Comparison of ENCODE assay signal across 31 mouse cellular contexts in the genomic region with DNA sequence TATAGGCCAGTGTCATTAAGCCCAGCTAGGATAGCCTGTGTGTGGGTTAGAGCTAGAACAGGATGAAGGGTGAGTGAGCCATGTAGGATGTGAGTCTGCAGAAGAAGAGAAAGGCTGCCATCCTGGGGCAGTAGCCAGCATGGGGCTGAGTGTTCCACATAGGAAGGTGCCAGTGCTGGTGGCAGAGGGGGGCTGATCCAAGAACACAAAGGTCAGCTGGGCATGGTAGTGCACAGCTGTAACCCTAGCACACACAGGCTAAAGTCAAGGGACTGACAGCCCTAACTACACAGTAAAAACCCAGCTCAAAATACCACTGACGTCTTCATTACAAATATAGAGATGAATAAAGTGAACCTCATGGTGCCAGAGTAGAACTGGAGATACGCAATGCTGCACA. TPM values are rescaled to one million over a fixed set of nuclear protein-coding genes. Genes with fewer than 3 reads are reported as not detected.
A peak's percentile ranks its signal among the peaks of the same experiment; 100 is the strongest.
DNase-seq lines count a peak whose midpoint lies in the region; ATAC-seq lines count a peak whose summit lies in the region.
"Had no signal": no experiment of that assay in that cellular context is flagged by ENCODE, and none has a peak within 500 bp of the region (broad histone marks: within the 10 kb centered on the region; RNA-seq: fewer than 3 reads in every experiment).

No protein-coding gene starts in this region.

- no peak overlapping the region for H3K27ac ChIP-seq in forebrain, embryonic 12.5 days
- no peak overlapping the region for H3K27ac ChIP-seq in hindbrain, embryonic 13.5 days
- H3K27ac ChIP-seq: forebrain, embryonic 10.5 days; heart, adult 2 months; heart, embryonic 10.5 days; hindbrain, embryonic 10.5 days; hindbrain, embryonic 14.5 days; hindbrain, postnatal 0 days had no signal

- no peaks in the 10 kb centered on the region for H3K27me3 ChIP-seq in forebrain, embryonic 12.5 days
- H3K27me3 ChIP-seq in hindbrain, embryonic 13.5 days: no peaks in the 10 kb centered on the region
- H3K27me3 ChIP-seq: CH12.LX, Patski had no signal

- H3K4me3 ChIP-seq in forebrain, embryonic 12.5 days (replicated peaks): no peak overlapping the region
- no peak overlapping the region for H3K4me3 ChIP-seq in hindbrain, embryonic 13.5 days
- H3K4me3 ChIP-seq: forebrain, embryonic 10.5 days; heart, adult 2 months; heart, embryonic 10.5 days; hindbrain, embryonic 10.5 days had no signal

- no peak overlapping the region for H3K4me2 ChIP-seq in forebrain, embryonic 12.5 days
- H3K4me2 ChIP-seq in hindbrain, embryonic 13.5 days: no peak overlapping the region
- H3K4me2 ChIP-seq: hindbrain, embryonic 14.5 days had no signal

- H3K4me1 ChIP-seq in forebrain, embryonic 12.5 days: no peaks in the 10 kb centered on the region
- no peaks in the 10 kb centered on the region for H3K4me1 ChIP-seq in hindbrain, embryonic 13.5 days (replicated peaks)
- H3K4me1 ChIP-seq: forebrain, embryonic 10.5 days; heart, embryonic 10.5 days; hindbrain, embryonic 10.5 days had no signal

- H3K9me3 ChIP-seq in forebrain, embryonic 12.5 days: no peaks in the 10 kb centered on the region
- no peaks in the 10 kb centered on the region for H3K9me3 ChIP-seq in hindbrain, embryonic 13.5 days
- H3K9me3 ChIP-seq: forebrain, embryonic 10.5 days; G1E; heart, embryonic 10.5 days; hindbrain, embryonic 10.5 days had no signal

- WGBS in forebrain, embryonic 12.5 days: 93% methylated on average over 2 of the region's 2 CpGs
- 97% methylated on average over 2 of the region's 2 CpGs for WGBS in hindbrain, embryonic 13.5 days

- no peak overlapping the region for H3K9ac ChIP-seq in forebrain, embryonic 12.5 days
- no peak overlapping the region for H3K9ac ChIP-seq in hindbrain, embryonic 13.5 days
- H3K9ac ChIP-seq: forebrain, postnatal 0 days; hindbrain, embryonic 14.5 days had no signal

- ATAC-seq in forebrain, embryonic 12.5 days (ENCODE audit: low FRiP score): no peak
- no peak for ATAC-seq in hindbrain, embryonic 13.5 days (ENCODE audit: low FRiP score)
- ATAC-seq: forebrain, embryonic 14.5 days; forebrain, postnatal 0 days; hindbrain, postnatal 0 days; inflammation-experienced regulatory T-cells, adult 6 months; intestine, embryonic 16.5 days; Patski had no signal

- DNase-seq in gastrocnemius, adult 18-20 months (ENCODE audit: low spot score): peak; percentile 84
- DNase-seq in gastrocnemius, postnatal 4 days (ENCODE audit: low spot score in 2 of 2): no peak
- DNase-seq in gastrocnemius, postnatal 10 days: peak; percentile 30
- peak; percentile 31 to 58 for DNase-seq in gastrocnemius, postnatal 36 days
- DNase-seq: adrenal gland, postnatal 10 days; adrenal gland, postnatal 36 days; cerebellum, adult 18-20 months; cerebellum, adult 9-10 months; cerebellum, postnatal 14 days; forebrain, postnatal 0 days; heart, adult 2 months; heart, postnatal 36 days; kidney, adult 18-20 months had no signal

- intact Hi-C loops in gastrocnemius, postnatal 36 days (cut with DNase I): no loop called here

- H3K36me3 ChIP-seq in forebrain, embryonic 12.5 days (replicated peaks): peaks cover 100% of the 10 kb centered on the region
- peaks cover 100% of the 10 kb centered on the region for H3K36me3 ChIP-seq in hindbrain, embryonic 13.5 days

RNA-seq across cellular contexts. Expression of a gene that starts 12.2 kb away (rescaled TPM):
- 10 to 100 TPM; 26.1 to 27.5 TPM for total RNA-seq in gastrocnemius, adult 18-20 months (2021)
- 10 to 100 TPM; 28.8 to 32.3 TPM for total RNA-seq in gastrocnemius, postnatal 4 days (2021)
- total RNA-seq in gastrocnemius, postnatal 10 days (2021): 10 to 100 TPM; 22.1 to 26.7 TPM
- 10 to 100 TPM; 21.6 to 24.4 TPM for total RNA-seq in gastrocnemius, postnatal 36 days (2021)
- 96.2 and 98.8 TPM in 2 replicates for polyA plus RNA-seq in forebrain, embryonic 12.5 days (2016; fragmentation: Nextera tagmentation; extraction: Ambion mirVana)
- polyA plus RNA-seq in hindbrain, embryonic 13.5 days (2015; fragmentation: Nextera tagmentation; extraction: Ambion mirVana): 111 and 112 TPM in 2 replicates

RNA-seq across cellular contexts. Expression of a gene that starts 15.7 kb away (rescaled TPM):
- total RNA-seq in gastrocnemius, adult 18-20 months (2021): 1 to 10 TPM; 2.4 to 3.4 TPM
- total RNA-seq in gastrocnemius, postnatal 4 days (2021): 1 to 10 TPM; 5.2 to 6.4 TPM
- total RNA-seq in gastrocnemius, postnatal 10 days (2021): 1 to 10 TPM; 3.9 to 4.5 TPM
- total RNA-seq in gastrocnemius, postnatal 36 days (2021): 1 to 10 TPM; 1.3 to 1.7 TPM
- 11.2 and 15.9 TPM in 2 replicates for polyA plus RNA-seq in forebrain, embryonic 12.5 days (2016; fragmentation: Nextera tagmentation; extraction: Ambion mirVana)
- polyA plus RNA-seq in hindbrain, embryonic 13.5 days (2015; fragmentation: Nextera tagmentation; extraction: Ambion mirVana): 8.4 and 9.2 TPM in 2 replicates

RNA-seq across cellular contexts. Expression of a gene that starts 44.3 kb away (rescaled TPM):
- total RNA-seq in gastrocnemius, adult 18-20 months (2021): under 1 TPM in 1 of 2 experiments, not detected in 1; 0.09 TPM
- under 1 TPM; 0.29 to 0.44 TPM for total RNA-seq in gastrocnemius, postnatal 4 days (2021)
- under 1 TPM; 0.16 to 0.26 TPM for total RNA-seq in gastrocnemius, postnatal 10 days (2021)
- total RNA-seq in gastrocnemius, postnatal 36 days (2021): not detected
- polyA plus RNA-seq in forebrain, embryonic 12.5 days (2016; fragmentation: Nextera tagmentation; extraction: Ambion mirVana): 0.17 TPM in 2 replicates
- polyA plus RNA-seq in hindbrain, embryonic 13.5 days (2015; fragmentation: Nextera tagmentation; extraction: Ambion mirVana): 1.6 and 1.7 TPM in 2 replicates
- total RNA-seq: adrenal gland, postnatal 36 days; CH12.LX; G1E; granulocyte monocyte progenitor cell, adult 5-6 weeks; heart, adult 2 months; heart, postnatal 36 days had no signal
- polyA plus RNA-seq: forebrain, embryonic 10.5 days; G1E; hindbrain, embryonic 10.5 days; inflammation-experienced regulatory T-cells, adult 6 months had no signal

RNA-seq across cellular contexts. Expression of a gene that starts 49.5 kb away (rescaled TPM):
- total RNA-seq in gastrocnemius, adult 18-20 months (2021): not detected
- not detected for total RNA-seq in gastrocnemius, postnatal 4 days (2021)
- total RNA-seq in gastrocnemius, postnatal 10 days (2021): not detected
- not detected for total RNA-seq in gastrocnemius, postnatal 36 days (2021)
- 0.17 and 0.42 TPM in 2 replicates for polyA plus RNA-seq in forebrain, embryonic 12.5 days (2016; fragmentation: Nextera tagmentation; extraction: Ambion mirVana)
- 0.10 TPM in 1 of 2 replicates, not detected in the other for polyA plus RNA-seq in hindbrain, embryonic 13.5 days (2015; fragmentation: Nextera tagmentation; extraction: Ambion mirVana)
- total RNA-seq: adrenal gland, adult 18-20 months; adrenal gland, postnatal 10 days; adrenal gland, postnatal 36 days; forebrain, postnatal 0 days; G1E; granulocyte monocyte progenitor cell, adult 5-6 weeks; heart, adult 2 months; heart, postnatal 36 days; hindbrain, postnatal 0 days had no signal
- polyA plus RNA-seq: embryonic facial prominence, embryonic 14.5 days; forebrain, embryonic 10.5 days; forebrain, embryonic 14.5 days; forebrain, postnatal 0 days; G1E; heart, adult 2 months; heart, embryonic 10.5 days; heart, embryonic 14.5 days; heart, postnatal 0 days; hindbrain, embryonic 14.5 days; hindbrain, postnatal 0 days; intestine, embryonic 16.5 days; Patski had no signal

Comparison
In these comparisons a context has a peak if more than half of its experiments do, and no peak if none do; other contexts are left out.
1. DNase-seq: peak in gastrocnemius, adult 18-20 months (single experiment), gastrocnemius, postnatal 10 days (single experiment) and gastrocnemius, postnatal 36 days (2 of 2); none in gastrocnemius, postnatal 4 days (0 of 2).